Mouse (Mus musculus) embryo, embryonic 10 days (tissue): ENCODE data around the gene Krt222.

ENCODE experiments used
- DNase-seq: peaks from one replicate; pipeline ENCODE4 v3.0.0-alpha.2; 2015; ENCODE audit warnings: low spot score

The Krt222 gene

GRCm38 (mm10) chr11:99238468-99238867 is 5.4 kb downstream of the Krt222 start:
- DNase-seq, result peak; percentile 19

GRCm38 (mm10) chr11:99231049-99231816 is 12.7 kb downstream of the Krt222 start:
- no peak for DNase-seq

GRCm38 (mm10) chr11:99230261-99231048 is 13.4 kb downstream of the Krt222 start, which contains the start of gene Smarce1:
Smarce1 (minus strand) TSS chr11:99231017.
- DNase-seq, result peak; percentile 77

GRCm38 (mm10) chr11:99229641-99230260 is 14.1 kb downstream of the Krt222 start:
- peak; percentile 40 for DNase-seq

GRCm38 (mm10) chr11:99226298-99226697 is 17.6 kb downstream of the Krt222 start:
- DNase-seq, result no peak

- no peak for DNase-seq
These were observed 20.6 kb downstream of the Krt222 start for GRCm38 (mm10) chr11:99223310-99223709.

- no peak for DNase-seq
These were observed 22.1 kb downstream of the Krt222 start for GRCm38 (mm10) chr11:99221811-99222210.

- DNase-seq, result no peak
These were observed 26.5 kb downstream of the Krt222 start for GRCm38 (mm10) chr11:99217248-99217986.

GRCm38 (mm10) chr11:99216181-99216580 is 27.7 kb downstream of the Krt222 start:
- no peak for DNase-seq

GRCm38 (mm10) chr11:99212693-99213092 is 31.2 kb downstream of the Krt222 start:
- no peak for DNase-seq

- DNase-seq, result no peak
These were observed 31.9 kb downstream of the Krt222 start for GRCm38 (mm10) chr11:99211964-99212363.

GRCm38 (mm10) chr11:99208105-99208669 is 35.7 kb downstream of the Krt222 start:
- no peak for DNase-seq

GRCm38 (mm10) chr11:99207449-99207848 is 36.4 kb downstream of the Krt222 start:
- no peak for DNase-seq

GRCm38 (mm10) chr11:99206954-99207353 is 36.9 kb downstream of the Krt222 start:
- peak; percentile 26 for DNase-seq

GRCm38 (mm10) chr11:99189154-99189582 is 54.7 kb downstream of the Krt222 start:
- peak; percentile 66 for DNase-seq

GRCm38 (mm10) chr11:99187348-99187747 is 56.5 kb downstream of the Krt222 start:
- DNase-seq, result no peak

GRCm38 (mm10) chr11:99186836-99187235 is 57.0 kb downstream of the Krt222 start:
- no peak for DNase-seq
